In the genomic region with DNA sequence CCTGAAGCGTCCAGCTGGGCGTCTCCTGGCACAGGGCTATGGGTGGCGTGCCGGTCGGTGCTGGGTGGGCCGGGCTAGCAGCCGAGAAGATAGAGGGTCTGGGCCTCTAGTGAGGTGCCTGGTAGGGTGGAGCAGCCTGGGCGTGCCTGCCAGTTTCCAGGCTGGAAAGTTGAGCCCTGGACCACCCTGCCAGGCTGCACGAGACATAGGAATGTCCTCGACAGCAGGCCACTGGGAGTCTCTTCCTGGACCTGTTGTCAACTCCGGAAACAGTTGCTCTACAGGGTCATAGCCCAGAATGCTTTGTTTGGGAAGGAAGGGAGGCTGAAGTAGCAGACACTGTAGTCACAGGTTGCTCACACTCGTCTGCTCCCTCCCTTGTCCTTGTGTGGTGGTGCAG, we compare ENCODE assay signal across 13 mouse cellular contexts. TPM values are rescaled to one million over a fixed set of nuclear protein-coding genes. Genes with fewer than 3 reads are reported as not detected.
DNase-seq lines count a peak whose midpoint lies in the region; ATAC-seq and TF ChIP-seq lines count a peak whose summit lies in the region.
"Had no signal": no experiment of that assay in that cellular context is flagged by ENCODE, and none has a peak within 500 bp of the region (broad histone marks: within the 10 kb centered on the region; RNA-seq: fewer than 3 reads in every experiment).

No protein-coding gene starts in this region.

- no peaks in the 10 kb centered on the region for H3K79me2 ChIP-seq in liver, adult 2 months (ENCODE audit: control insufficient read depth, insufficient read depth, low read length)

- intact Hi-C loops in gastrocnemius, adult 2 months (cut with DNase I) = no loop called here

- H3K9me3 ChIP-seq in stomach, embryonic 15.5 days = no peaks in the 10 kb centered on the region
- no peaks in the 10 kb centered on the region for H3K9me3 ChIP-seq in midbrain, embryonic 15.5 days
- H3K9me3 ChIP-seq: limb, embryonic 15.5 days had no signal

- TF ChIP-seq POLR2A in liver, adult 2 months (IDR thresholded peaks at IDR 0.05; ENCODE audit: extremely low read depth, insufficient read depth, low read length) = no peak

- no peak for TF ChIP-seq CTCF in gastrocnemius, adult 2 months (IDR thresholded peaks at IDR 0.05)
- TF ChIP-seq CTCF in liver, adult 2 months (IDR thresholded peaks at IDR 0.05; ENCODE audit: low read depth, low read length) = no peak

- peak overlapping the region; percentile 19; the same call in 1 of the 2 replicates for H3K4me3 ChIP-seq in gastrocnemius, adult 2 months
- H3K4me3 ChIP-seq in liver, adult 2 months (ENCODE audit: insufficient read depth, low read depth, low read length) = no peak overlapping the region
- H3K4me3 ChIP-seq in stomach, embryonic 15.5 days (replicated peaks) = no peak overlapping the region
- no peak overlapping the region for H3K4me3 ChIP-seq in midbrain, embryonic 15.5 days
- H3K4me3 ChIP-seq: erythroblast, embryonic 14.5 days; limb, embryonic 15.5 days had no signal

- peak; percentile 31 for DNase-seq in gastrocnemius, adult 2 months
- no peak for DNase-seq in gastrocnemius, adult 18-20 months (ENCODE audit: low spot score)
- DNase-seq in liver, adult 2 months (ENCODE audit: extremely low read depth, low read depth, low spot score) = no peak
- DNase-seq in liver = no peak
- peak; percentile 39 for DNase-seq in heart, postnatal 4 days
- DNase-seq in cerebellum, adult 8-10 months = no peak
- DNase-seq: adrenal gland, adult 8-10 months; cerebellum, adult 11-12 months had no signal

- peak overlapping the region; percentile 74 for H3K27ac ChIP-seq in gastrocnemius, adult 2 months
- peak overlapping the region; percentile 19 for H3K27ac ChIP-seq in liver, adult 2 months (replicated peaks; ENCODE audit: insufficient read depth, low read depth, low read length)
- peak overlapping the region; percentile 67; the same call in 1 of the 2 replicates for H3K27ac ChIP-seq in stomach, embryonic 15.5 days
- no peak overlapping the region for H3K27ac ChIP-seq in midbrain, embryonic 15.5 days
- H3K27ac ChIP-seq: limb, embryonic 15.5 days had no signal

- peaks cover 3% of the 10 kb centered on the region; the same call in 1 of the 2 replicates for H3K4me1 ChIP-seq in liver, adult 2 months (ENCODE audit: control insufficient read depth, insufficient read depth, low read length)
- H3K4me1 ChIP-seq in stomach, embryonic 15.5 days = peaks cover 16% of the 10 kb centered on the region
- peaks cover 47% of the 10 kb centered on the region for H3K4me1 ChIP-seq in midbrain, embryonic 15.5 days

- no peak for ATAC-seq in stomach, embryonic 15.5 days (ENCODE audit: insufficient read depth, low FRiP score, low read depth)
- no peak for ATAC-seq in midbrain, embryonic 15.5 days (replicated peaks)

- H3K9ac ChIP-seq in liver, adult 2 months (ENCODE audit: low read depth, low read length) = no peak overlapping the region
- no peak overlapping the region; the same call in 1 of the 2 replicates for H3K9ac ChIP-seq in stomach, embryonic 15.5 days
- H3K9ac ChIP-seq in midbrain, embryonic 15.5 days = no peak overlapping the region
- H3K9ac ChIP-seq: limb, embryonic 15.5 days had no signal

- WGBS in liver, adult 2 months = 77% methylated on average over 12 of the region's 12 CpGs
- 75% methylated on average over 12 of the region's 12 CpGs for WGBS in stomach, embryonic 15.5 days
- WGBS in midbrain, embryonic 15.5 days = 79% methylated on average over 12 of the region's 12 CpGs

- no peaks in the 10 kb centered on the region for H3K27me3 ChIP-seq in liver, adult 2 months (ENCODE audit: control insufficient read depth, insufficient read depth, low read length)
- no peaks in the 10 kb centered on the region for H3K27me3 ChIP-seq in stomach, embryonic 15.5 days (replicated peaks)
- H3K27me3 ChIP-seq in midbrain, embryonic 15.5 days (replicated peaks) = no peaks in the 10 kb centered on the region
- H3K27me3 ChIP-seq: limb, embryonic 15.5 days had no signal

- no peak overlapping the region for H3K4me2 ChIP-seq in stomach, embryonic 15.5 days
- no peak overlapping the region for H3K4me2 ChIP-seq in midbrain, embryonic 15.5 days
- H3K4me2 ChIP-seq: limb, embryonic 15.5 days had no signal

- H3K36me3 ChIP-seq in liver, adult 2 months (ENCODE audit: control insufficient read depth, insufficient read depth, low read length) = no peaks in the 10 kb centered on the region
- no peaks in the 10 kb centered on the region for H3K36me3 ChIP-seq in stomach, embryonic 15.5 days
- no peaks in the 10 kb centered on the region for H3K36me3 ChIP-seq in midbrain, embryonic 15.5 days (replicated peaks)

RNA-seq across cellular contexts. Expression of a gene that starts 7.6 kb away (rescaled TPM):
- total RNA-seq in gastrocnemius, adult 2 months (2021) = 1 to 10 TPM; 3.6 to 3.7 TPM
- total RNA-seq in gastrocnemius, adult 18-20 months (2021) = 1 to 10 TPM; 2.7 to 4.5 TPM
- 0.27 and 0.28 TPM in 2 replicates for total RNA-seq in liver, adult 2 months (2014; rRNA removed)
- polyA plus RNA-seq in liver, adult 2 months (2012; rRNA removed) = 0.77 and 0.84 TPM in 2 replicates
- 10 to 100 TPM; 29.0 to 32.5 TPM for total RNA-seq in heart, postnatal 4 days (2021)
- 2.9 and 3.2 TPM in 2 replicates for polyA plus RNA-seq in stomach, embryonic 15.5 days (2015; fragmentation: Nextera tagmentation; extraction: Ambion mirVana)
- polyA plus RNA-seq in midbrain, embryonic 15.5 days (2015; fragmentation: Nextera tagmentation; extraction: Ambion mirVana) = 7.2 and 8.6 TPM in 2 replicates
- polyA plus RNA-seq: C2C12; erythroblast, embryonic 14.5 days had no signal

RNA-seq across cellular contexts. Expression of a gene that starts 47.1 kb away (rescaled TPM):
- total RNA-seq in gastrocnemius, adult 2 months (2021) = not detected
- total RNA-seq in gastrocnemius, adult 18-20 months (2021) = not detected
- 162 and 179 TPM in 2 replicates for total RNA-seq in liver, adult 2 months (2014; rRNA removed)
- 398 and 612 TPM in 2 replicates for polyA plus RNA-seq in liver, adult 2 months (2012; rRNA removed)
- under 1 TPM; 0.20 to 0.26 TPM for total RNA-seq in heart, postnatal 4 days (2021)
- 6.1 and 9.2 TPM in 2 replicates for polyA plus RNA-seq in stomach, embryonic 15.5 days (2015; fragmentation: Nextera tagmentation; extraction: Ambion mirVana)
- polyA plus RNA-seq in midbrain, embryonic 15.5 days (2015; fragmentation: Nextera tagmentation; extraction: Ambion mirVana) = 1.1 and 1.3 TPM in 2 replicates
- polyA plus RNA-seq: erythroblast, embryonic 14.5 days had no signal

Comparison
In these comparisons a context has a peak if more than half of its experiments do, and no peak if none do; other contexts are left out.
1. DNase-seq: peak in gastrocnemius, adult 2 months (single experiment) and heart, postnatal 4 days (single experiment); none in gastrocnemius, adult 18-20 months (single experiment), liver, adult 2 months (single experiment), liver (single experiment) and cerebellum, adult 8-10 months (single experiment).
2. RNA of a gene that starts 7.6 kb away (total RNA-seq): 29.0 to 32.5 TPM in heart, postnatal 4 days; 2.7 to 4.5 TPM in gastrocnemius, adult 18-20 months, 3.6 to 3.7 TPM in gastrocnemius, adult 2 months and 0.27 to 0.28 TPM in liver, adult 2 months; every median in the first group is over 4 times any median in the second.
3. RNA of a gene that starts 47.1 kb away (total RNA-seq): 162 to 179 TPM in liver, adult 2 months; 0.20 to 0.26 TPM in heart, postnatal 4 days, not detected in gastrocnemius, adult 2 months and not detected in gastrocnemius, adult 18-20 months; every median in the first group is over 100 times any median in the second.